Mouse (Mus musculus) bone marrow macrophage, adult 2 months (primary cell): Measurements from ENCODE around the gene Acy3. TPM values are rescaled to one million over a fixed set of nuclear protein-coding genes. Genes with fewer than 3 reads are reported as not detected.

Source experiments
- H3K27ac ChIP-seq: 2 replicates; pipeline ENCODE4 v1.5.1; 2012; ENCODE audit warnings: low read depth, low read length; ENCODE audit not compliant: insufficient read depth
- H3K4me1 ChIP-seq: 2 replicates; pipeline ENCODE4 v1.6.1; 2012; ENCODE audit warnings: low read length; ENCODE audit not compliant: control insufficient read depth, insufficient read depth
- H3K4me3 ChIP-seq: 2 replicates; pipeline ENCODE4 v1.5.1; 2012; ENCODE audit warnings: mild to moderate bottlenecking, low read length, moderate library complexity; ENCODE audit not compliant: insufficient read depth
- CTCF ChIP-seq: IDR thresholded peaks from 2 replicates; pipeline ENCODE4 v1.5.1; 2012; ENCODE audit warnings: low read depth, mild to moderate bottlenecking, low read length, moderate library complexity
- POLR2A ChIP-seq: IDR thresholded peaks from 2 replicates; pipeline ENCODE4 v1.6.1; 2012; ENCODE audit warnings: mild to moderate bottlenecking, low read depth, low read length, borderline replicate concordance
- polyA plus RNA-seq: library from polyadenylated mRNA; stranded (reverse); fragments of >200 nt; gene quantifications from 2 replicates; pipeline ENCODE4 v1.2.4, GENCODE M21; 2012; ENCODE audit not compliant: missing spikeins, insufficient read depth, insufficient read length

Gene Acy3
- polyA plus RNA-seq, 1 experiment, result 1.1 TPM

DNA sequence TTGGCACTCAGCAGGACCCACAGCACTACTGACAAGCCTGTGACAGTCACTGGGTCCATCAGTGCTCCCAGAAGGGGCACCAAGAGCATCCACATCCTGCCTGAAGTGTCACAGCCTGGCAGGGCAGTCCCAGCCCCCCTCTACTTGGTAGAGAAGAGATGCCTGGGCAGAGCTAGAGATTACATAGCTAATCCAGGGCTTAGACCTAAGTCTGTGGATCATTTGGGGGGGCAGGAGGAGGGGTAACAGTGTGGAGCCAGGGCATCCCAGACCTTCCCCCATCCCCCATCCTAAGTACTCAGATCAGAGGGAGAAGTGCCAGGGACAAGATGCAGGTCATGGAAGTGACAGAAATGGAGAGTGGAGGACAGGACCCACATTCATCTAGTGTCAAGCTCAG, 28.4 kb downstream of the Acy3 start:
- Histone ChIP-seq H3K27ac (no peak overlapping the region), H3K4me1 (peaks cover 6% of the 10 kb centered on the region), H3K4me3 (no peak overlapping the region)
- TF ChIP-seq POLR2A (no peak), CTCF (no peak)

DNA sequence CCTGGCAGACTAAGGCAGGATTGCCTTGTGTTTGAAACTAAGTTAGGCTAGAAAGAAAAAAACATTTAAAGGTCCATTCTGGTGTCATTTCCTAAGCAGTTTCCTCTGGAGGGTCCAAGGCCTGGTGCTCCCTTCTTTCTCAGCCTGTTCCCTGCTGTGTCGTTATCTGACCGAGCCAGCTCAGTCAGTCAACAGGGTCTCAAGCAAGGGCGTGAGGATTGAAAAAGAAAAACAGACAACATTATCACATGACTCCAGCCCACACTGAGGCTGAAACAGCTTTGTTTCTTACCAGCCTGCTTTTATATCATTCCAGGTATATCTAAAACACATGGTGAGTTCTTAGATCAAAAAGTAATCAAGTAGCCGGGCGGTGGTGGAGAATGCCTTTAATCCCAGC, 29.3 kb downstream of the Acy3 start:
- peaks cover 6% of the 10 kb centered on the region for H3K4me1 ChIP-seq
- TF ChIP-seq CTCF (no peak), POLR2A (no peak)
- no peak overlapping the region for H3K27ac ChIP-seq
- H3K4me3 ChIP-seq, result no peak overlapping the region

DNA sequence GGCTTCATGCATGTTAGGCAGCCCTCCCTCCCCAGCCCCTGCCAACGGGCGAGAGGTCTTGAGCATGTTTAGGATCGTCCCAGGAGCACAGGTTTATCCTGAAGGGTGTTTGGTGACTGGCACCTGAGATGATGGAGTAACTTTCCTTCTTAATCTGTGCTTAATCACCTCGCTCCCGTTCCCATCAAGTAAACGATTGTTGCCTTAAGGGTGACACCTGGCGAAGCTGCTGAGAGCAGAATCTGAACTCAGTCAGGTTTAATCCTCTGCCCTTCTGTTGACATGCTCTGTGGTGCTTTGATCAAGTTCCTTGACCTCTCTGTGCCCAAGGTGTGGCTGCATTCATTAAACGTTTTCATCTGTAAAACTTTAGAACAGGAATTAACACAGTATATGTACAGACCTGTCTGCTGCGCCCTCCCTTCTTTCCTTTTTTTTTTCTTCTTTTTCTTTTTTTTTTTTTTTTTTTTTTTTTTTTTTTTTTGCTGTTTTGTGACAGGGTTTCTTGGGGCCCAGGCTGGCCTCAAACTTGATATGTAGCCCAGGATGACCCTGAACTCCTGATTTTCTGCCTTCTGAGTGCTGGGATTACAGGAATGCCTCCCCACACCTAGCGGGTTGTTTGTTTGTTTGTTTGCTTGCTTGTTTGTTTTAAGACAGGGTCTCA, 31.7 kb downstream of the Acy3 start:
- TF ChIP-seq CTCF (no peak), POLR2A (no peak)
- no peak overlapping the region for H3K4me3 ChIP-seq
- no peak overlapping the region for H3K27ac ChIP-seq
- H3K4me1 ChIP-seq, result peaks cover 2% of the 10 kb centered on the region; the same call in 1 of the 2 replicates

DNA sequence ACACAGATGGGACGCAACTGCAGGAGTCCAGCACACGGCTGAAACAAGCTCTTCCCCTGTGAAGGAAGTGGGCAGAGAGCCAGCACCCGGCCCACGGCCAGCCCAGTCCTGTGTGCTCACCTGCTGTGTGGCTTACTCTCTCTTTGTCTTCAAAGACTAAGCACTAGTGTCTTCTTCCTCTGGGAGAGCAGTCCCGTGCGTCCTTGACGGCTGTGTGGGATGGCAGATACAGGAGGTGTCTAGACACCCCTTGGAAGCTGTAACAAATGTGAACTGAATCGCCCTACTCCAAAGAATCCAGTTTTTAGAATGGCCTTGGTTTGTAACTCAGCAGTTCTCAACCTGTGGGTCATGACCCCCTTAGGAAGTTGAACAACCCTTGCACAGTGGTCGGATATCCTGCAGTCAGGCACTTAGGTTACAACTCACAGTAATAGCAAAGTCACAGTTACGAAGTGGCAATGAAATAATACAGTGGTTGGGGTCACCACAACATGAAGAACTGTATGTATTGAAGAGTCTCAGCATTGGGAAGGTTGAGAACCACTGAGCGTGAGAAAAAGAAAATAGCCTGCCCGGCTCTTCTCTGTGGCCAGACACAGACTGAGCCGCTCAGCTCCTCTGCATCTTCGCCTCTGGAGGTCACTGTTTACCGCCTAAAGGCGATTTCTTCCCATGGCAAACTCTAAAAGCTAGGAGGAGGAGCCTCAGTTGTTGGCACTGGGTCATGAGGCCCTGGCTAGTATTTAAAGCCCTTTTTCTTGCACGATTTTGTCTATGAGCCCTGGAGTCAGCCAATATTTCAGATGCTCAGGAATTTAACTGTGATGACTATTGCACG, 32.6 kb downstream of the Acy3 start:
- no peaks in the 10 kb centered on the region for H3K4me1 ChIP-seq
- H3K4me3 ChIP-seq, result no peak overlapping the region
- peak; percentile 82 for TF ChIP-seq CTCF
- TF ChIP-seq POLR2A, result no peak
- H3K27ac ChIP-seq, result no peak overlapping the region

DNA sequence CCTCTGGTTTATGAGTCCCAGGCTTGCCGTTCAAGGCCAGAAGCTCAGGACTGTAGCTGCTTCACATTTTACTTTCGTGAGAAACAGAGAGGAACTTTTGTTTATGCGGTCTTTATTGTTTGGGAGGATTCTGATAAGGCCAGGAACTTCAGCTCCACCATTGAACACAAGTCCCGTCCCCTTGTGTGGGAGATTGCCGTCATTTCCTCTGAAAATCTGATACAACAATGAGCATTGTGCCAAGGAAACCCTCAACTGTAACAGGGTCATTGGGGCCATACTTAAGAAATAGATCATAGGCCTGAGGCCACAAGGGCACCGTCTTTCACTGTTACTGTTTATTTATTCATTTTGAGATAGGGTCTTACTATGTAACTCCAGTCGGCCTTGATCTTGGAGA, 36.8 kb downstream of the Acy3 start:
- Histone ChIP-seq H3K4me3 (no peak overlapping the region), H3K4me1 (no peaks in the 10 kb centered on the region), H3K27ac (no peak overlapping the region)
- no peak for TF ChIP-seq CTCF
- no peak for TF ChIP-seq POLR2A

DNA sequence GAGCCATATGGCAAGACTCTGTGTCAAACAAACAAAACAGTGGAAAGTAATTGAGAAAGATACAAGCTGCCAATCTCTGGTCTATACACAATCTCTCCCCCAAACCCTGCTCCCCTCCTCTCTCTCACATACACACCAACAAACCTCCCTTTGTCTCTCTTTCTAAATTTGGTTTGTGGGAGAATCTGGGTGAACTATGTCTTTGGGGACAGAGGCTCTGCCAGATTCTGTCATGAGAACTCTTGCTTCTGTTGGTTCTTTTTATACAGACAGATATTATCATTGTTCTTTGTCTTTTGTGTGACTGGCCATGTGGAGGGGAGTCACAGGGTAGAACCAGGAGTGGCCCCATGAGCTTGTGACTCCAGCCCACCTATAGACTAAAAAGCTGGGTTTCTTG, 41.2 kb downstream of the Acy3 start:
- H3K4me3 ChIP-seq, result no peak overlapping the region
- H3K4me1 ChIP-seq, result no peaks in the 10 kb centered on the region
- no peak for TF ChIP-seq CTCF
- no peak for TF ChIP-seq POLR2A
- no peak overlapping the region for H3K27ac ChIP-seq

DNA sequence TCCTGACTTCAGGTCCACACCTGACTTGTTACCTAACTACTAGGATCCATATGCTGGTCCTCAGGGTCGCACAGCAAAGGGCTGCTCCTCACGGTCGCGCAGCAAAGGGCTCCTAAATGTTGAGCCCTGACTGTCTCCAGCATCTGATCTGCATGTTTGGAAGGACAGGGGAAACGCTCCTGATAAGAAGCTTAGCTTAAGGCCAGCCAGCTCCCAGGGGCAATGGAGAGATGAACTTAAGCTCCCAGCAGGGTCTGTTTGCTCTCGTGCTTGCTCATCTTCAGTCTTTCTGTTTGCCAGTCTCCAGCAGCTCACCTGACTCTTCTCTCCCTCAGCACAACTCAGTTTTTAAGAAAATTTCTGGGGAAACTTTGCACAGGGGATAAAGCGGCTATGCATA, 46.3 kb downstream of the Acy3 start:
- TF ChIP-seq CTCF (no peak), POLR2A (no peak)
- no peak overlapping the region for H3K27ac ChIP-seq
- peaks cover 6% of the 10 kb centered on the region; the same call in 1 of the 2 replicates for H3K4me1 ChIP-seq
- no peak overlapping the region for H3K4me3 ChIP-seq

DNA sequence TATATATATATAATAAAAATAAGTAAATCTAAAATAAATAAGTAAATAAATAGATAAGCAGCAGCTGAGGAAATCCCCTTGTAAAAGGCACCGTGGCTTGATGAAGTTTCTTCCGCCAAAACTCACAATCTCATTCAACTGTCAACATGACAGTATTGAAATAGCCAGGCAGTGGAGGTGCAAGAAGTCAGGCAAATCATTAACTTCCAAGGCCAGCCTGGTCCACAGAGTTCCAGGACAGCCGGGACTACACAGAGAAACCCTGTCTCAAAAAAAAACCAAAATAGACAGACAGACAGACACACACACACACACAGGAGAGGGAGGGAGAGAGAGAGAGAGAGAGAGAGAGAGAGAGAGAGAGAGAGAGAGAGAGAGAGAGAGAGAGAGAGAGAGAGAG, 46.9 kb downstream of the Acy3 start:
- Histone ChIP-seq H3K4me1 (peaks cover 9% of the 10 kb centered on the region), H3K27ac (no peak overlapping the region)
- TF ChIP-seq POLR2A (no peak), CTCF (no peak)

DNA sequence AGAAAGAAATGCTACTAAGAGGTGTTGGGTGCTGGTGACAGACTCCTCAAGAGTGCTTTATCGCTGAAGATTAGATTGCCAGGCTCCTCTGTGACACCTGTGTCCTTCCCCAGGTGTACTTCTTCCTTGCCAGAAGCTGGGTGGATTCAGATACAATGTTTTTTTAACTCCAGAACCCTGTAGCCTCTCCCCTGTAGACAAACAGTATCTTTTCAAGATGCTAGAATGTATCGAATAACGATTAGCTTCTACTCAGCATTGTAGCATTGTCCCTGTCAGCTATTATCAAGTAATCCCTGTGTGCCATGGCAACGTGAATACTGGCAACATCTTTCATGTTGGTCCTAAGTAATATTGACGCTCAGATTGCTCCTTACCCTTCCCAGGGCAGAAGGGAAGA, 47.4 kb downstream of the Acy3 start:
- H3K4me3 ChIP-seq, result no peak overlapping the region
- no peak overlapping the region for H3K27ac ChIP-seq
- H3K4me1 ChIP-seq, result peaks cover 9% of the 10 kb centered on the region
- TF ChIP-seq POLR2A (no peak), CTCF (no peak)

More for the DNA sequence above, 46.9 kb downstream of the Acy3 start:
- no peak overlapping the region for H3K4me3 ChIP-seq
